Mouse (Mus musculus): ENCODE measurements at regions not wholly inside any gene's neighbourhood (a gene's known extent, or its start where the extent isn't known, plus 50 kb on each side); places are given as distances from the start of the nearest gene placed in this dataset.
A peak's percentile ranks its signal among the peaks of the same experiment; 100 is the strongest.
"Not testable (repeated sequence)": the region's sequence is repeated elsewhere in the genome, so short reads cannot be mapped to it uniquely, and the experiment has no call there.

DNA sequence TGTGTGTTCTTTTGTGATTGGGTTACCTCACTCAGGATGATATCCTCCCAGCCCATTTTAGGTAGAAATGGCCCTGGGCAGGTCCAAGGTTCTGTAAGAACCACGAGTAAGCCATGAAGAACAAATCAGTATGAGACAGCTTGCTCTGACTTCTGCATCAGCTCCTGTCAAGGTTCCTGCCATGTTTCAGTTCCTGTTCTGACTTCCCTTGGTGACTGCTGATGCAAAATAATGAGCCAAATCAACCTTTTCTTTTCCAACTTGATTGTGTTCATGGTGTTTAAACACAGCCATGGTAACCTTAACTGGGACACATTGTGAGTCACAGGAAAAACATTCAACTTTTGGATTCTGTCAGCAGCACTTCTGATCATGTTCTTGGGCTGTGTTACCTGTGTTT, 667.4 kb upstream of the Igfbp7 start:
- no peak for ATAC-seq (replicated peaks; ENCODE audit: poor library complexity, severe bottlenecking)

DNA sequence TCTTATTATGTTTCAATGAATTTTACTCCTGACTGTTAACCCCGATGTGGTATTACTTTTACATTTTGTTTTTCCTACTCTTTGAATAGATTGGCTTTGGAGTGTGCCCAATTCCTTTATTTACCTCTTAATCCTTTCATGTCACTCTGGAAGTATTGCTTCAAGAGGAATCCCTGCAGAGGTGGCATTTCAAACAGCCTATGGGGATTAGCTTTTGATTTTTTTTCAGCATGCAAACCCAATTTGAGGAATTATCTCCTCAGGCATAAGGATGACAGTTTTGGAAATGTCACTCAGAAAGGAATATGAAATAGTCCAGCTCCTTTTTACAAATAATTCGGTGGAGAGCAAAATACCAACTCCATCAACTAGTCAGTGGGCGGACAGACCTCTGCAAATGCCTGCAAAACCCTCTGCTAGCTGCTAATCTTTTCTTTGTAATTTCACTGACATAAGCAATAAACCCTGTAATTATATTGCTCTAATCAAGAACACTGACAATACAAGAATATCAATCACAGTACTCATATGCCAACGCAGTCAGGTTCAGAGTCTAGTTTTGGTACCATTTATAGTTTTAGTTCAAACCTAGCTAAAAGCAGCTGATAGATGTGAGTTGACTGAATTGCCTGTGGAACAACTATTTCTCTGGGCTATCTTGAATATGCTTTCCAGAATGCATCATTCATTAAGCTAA, 624.9 kb upstream of the Igfbp7 start:
- no peak for ATAC-seq (replicated peaks; ENCODE audit: poor library complexity, severe bottlenecking)

DNA sequence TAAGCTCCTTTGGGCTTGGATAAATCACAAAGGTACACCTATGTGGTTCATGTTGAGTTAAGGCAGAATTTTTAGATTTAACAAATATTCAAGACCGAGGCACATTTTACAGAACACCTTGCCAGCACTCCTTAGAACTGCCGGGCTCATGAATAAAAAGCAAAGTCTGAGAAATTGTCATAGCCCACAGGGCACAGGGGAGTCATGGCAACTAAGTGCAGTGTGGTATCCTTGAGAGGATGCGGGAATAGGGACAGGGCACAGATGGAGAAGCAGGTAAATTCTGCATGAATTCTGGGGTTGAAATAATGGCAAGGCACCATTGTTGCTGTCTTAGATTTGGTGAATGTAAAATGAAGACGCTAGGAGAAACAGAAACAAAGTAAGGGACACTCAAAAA, 609.7 kb upstream of the Igfbp7 start:
- ATAC-seq (replicated peaks; ENCODE audit: poor library complexity, severe bottlenecking): no peak

DNA sequence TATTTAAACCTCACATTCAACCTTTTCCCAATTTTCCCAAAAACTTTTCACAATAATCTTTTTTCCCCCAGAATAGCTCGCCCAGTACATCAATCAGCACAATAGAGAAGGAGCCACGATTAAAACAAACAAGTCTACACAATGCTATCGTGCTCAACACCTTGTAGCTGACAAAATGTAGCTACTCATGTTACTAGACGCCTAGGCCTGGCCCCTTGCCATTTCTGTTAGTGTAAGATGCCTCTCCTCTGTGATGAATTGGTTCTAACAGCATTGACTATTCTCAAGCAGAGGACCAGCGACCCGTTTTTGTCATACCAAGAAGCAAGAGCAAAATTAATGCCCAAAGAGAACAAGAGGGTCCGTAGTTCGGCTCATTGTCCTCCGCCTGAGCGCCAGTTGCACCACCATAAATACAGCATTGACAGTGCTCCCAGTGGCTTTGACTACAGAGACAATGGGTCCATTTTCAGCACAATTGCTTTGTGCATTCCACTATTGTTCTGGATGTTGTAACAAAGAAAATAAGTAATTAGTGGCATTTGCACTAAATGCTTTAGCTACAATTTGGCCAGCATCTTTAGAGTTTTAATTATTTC, 578.7 kb upstream of the Igfbp7 start:
- ATAC-seq (replicated peaks; ENCODE audit: poor library complexity, severe bottlenecking): no peak

DNA sequence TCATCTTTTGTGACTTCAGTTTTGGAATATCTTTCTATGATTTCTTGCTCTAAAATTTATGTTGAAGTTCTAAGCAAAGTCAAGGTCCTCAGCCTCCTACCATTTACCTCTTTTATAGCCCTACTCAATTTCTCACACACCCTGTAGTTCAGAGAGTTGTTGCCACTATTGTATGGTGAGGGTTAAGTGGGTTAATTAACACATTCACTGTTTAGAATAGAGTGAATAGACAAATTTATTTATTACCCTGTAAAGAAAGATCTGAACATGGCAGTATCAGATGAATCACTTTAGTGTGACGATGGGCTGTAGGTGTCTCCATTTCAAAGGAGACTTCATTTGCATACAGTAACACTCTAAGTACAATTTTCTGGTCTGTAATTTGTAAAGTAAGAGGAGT, 577.4 kb upstream of the Igfbp7 start:
- no peak for ATAC-seq (replicated peaks; ENCODE audit: poor library complexity, severe bottlenecking)

DNA sequence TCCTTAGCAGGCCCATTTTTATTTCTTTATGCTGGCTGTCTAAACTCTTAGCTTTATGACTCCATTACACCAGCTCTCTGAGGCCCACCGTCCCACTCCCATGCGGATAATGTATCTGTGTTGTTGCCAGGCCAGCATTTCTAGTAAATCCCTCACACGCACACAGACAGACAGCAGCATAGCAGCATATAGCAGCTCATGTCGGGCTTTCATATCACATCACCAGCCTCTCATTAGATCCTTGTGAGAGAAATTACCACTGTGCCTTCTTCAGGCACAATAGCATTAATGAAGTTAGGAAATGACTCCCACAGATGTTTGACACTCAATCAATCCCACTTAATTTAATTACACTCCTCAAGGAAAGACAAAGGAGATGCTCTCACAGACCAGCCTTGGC, 532.2 kb upstream of the Igfbp7 start:
- not testable (repeated sequence) for ATAC-seq (replicated peaks; ENCODE audit: poor library complexity, severe bottlenecking)

DNA sequence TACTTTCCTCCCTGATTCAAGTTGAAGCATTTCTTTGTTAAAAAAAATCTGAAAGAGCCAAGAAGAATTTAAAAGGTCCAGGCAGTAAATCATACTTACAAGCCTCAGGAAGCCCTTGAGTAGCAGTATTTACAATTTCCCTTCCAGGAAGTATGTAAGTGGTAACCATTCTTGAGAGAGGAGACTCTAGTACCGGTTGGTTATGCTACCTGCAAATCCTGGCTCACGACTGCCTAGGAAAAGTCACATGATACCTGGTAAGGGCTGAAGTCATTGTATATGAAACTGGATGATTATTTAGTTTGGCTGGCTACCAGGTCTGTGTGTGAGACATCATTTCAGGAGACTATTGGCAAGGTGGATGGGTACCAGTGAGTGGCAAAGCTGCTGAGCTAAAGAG, 524.0 kb upstream of the Igfbp7 start:
- no peak for ATAC-seq (replicated peaks; ENCODE audit: poor library complexity, severe bottlenecking)

DNA sequence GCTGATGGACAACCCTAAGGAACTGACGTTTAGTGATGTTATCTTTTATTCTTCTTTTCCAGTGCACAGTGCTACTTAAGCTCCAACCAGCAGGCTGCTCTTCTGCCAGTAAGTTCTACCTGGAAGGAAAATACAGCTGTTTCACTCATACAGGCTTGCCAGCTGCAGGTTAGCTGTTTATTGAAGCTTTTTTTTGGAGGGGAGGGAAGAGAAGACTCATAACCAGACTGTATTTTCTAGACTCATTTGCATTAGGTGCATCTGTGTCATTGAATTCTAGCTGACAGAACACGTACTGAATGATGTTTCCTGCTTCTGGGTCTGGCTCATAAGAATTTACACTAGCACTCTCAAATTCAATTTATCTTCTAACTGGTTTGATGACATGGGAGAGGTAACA, 513.3 kb upstream of the Igfbp7 start:
- ATAC-seq (replicated peaks; ENCODE audit: poor library complexity, severe bottlenecking): no peak

DNA sequence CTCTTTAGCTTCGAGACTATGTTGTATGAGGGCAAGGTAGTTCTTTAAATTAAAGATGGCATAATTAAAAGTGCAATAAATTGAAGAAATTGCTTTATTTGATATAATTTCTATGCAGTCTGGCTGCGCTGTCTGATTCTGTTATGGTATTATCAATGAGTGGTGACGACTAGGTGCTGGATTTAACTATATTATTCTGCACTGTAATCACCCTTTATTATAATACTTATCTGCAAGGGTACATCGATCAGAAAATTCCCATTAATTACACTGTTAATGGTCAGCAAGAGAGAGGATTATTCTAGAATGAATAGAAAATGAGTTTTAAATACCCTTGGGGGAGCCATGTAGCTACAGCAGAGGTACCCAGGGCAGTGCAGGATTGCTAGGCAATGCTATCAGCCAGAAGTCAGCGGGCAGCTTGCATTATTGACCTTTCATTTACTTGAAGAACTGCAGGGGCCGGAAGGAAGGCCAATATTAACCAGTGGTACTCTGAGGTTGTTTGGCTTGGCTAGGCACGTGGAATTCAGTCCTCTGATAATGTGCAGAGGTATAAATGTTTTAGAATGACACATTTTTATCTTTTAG, 509.3 kb upstream of the Igfbp7 start:
- no peak for ATAC-seq (replicated peaks; ENCODE audit: poor library complexity, severe bottlenecking)

DNA sequence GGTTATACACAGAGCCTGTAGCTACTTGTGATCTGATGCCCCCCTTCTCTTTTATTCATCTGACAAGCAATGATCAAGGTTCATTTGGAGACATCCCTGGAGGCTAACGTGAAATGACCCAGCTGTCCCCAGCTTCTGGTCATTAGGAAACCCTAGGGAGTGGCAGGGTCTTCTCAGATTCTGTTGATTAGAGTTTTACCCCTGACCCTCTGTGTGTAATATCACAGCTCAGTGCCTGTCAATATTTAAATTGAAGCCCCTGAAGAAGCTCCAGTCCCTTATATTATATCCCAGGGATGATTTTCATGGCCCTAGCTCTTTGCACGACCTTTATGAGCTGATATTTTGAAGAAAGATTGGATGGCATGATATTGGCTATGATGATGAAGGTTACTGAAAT, 508.5 kb upstream of the Igfbp7 start:
- no peak for ATAC-seq (replicated peaks; ENCODE audit: poor library complexity, severe bottlenecking)

DNA sequence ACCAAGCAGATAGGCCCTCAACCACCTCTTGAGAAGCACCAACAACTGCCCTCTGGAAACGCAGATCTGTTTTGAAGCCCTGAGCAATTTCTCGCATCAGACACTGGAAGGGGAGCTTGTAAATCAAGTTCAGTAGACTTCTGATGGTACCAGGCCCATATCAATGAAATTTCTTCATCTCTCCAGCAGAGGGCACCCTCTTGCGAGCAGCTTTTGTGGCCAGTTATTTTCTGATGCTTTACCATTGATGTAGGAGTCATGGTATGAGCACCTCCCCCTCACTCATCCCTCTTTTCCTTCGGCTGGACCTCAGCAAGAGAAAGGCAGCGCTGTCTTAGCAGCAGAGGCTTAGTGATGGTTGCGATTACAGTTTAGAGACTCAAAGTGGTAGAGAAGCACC, 501.4 kb upstream of the Igfbp7 start:
- 0 out of 2 replicates have a peak, but pooled peaks have one; percentile 37 for ATAC-seq (replicated peaks; ENCODE audit: poor library complexity, severe bottlenecking)

DNA sequence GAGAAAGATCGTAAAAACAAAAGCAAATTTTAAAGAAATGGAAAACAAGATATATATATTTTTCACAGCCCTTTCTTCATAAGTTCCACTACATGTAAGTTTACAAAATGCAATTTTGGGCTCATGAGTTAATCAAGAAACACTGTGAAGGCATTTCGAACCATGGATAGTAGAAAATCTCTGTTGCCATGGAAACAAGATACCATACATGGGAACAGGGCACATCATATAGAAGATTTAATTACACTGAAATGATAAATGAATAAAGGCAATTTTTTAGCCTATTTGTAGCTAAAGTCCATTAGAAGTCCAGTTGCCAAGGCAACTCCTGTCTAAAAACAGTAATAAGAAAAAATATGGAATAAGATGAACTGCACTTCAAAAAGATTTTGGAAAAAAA, 484.2 kb upstream of the Igfbp7 start:
- not testable (repeated sequence) for ATAC-seq (replicated peaks; ENCODE audit: poor library complexity, severe bottlenecking)

DNA sequence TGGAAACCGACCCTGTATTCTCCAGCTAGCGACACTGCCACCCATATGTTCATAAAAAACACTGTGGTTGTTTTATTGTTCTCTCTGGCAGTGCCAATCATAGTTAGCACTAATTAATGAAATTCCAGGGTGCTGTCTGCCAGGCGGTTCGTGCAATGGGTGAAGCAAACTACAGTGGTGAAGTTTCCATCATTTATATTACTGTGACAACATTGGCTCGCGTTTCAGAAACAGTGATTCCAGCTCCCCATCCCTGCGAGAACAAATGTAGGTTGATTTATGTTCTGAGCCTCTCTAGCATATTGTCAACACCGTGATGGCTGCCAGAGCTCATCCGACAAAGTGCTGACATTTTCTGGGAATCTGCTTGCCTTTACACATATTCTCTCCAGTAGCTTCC, 480.7 kb upstream of the Igfbp7 start:
- no peak for ATAC-seq (replicated peaks; ENCODE audit: poor library complexity, severe bottlenecking)

DNA sequence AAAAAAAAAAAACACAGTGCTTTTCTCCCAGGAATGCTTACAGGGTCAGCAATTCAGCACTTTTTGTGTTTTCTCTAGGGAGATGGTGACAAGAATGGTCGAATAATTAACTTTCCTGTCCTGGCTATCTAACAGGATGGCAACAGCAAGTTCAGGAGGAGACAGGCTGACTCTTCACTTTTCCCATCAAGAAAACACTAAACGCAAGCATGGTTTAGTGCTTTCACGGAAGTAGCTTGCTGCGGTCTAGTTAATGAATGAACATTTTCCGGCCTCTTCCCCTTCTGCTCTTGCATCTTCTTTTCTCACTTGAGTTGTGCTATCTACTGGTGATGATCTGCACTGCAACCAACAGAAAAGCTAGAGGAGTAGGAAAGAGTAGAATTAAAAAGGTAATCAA, 463.6 kb upstream of the Igfbp7 start:
- ATAC-seq (replicated peaks; ENCODE audit: poor library complexity, severe bottlenecking): no peak

DNA sequence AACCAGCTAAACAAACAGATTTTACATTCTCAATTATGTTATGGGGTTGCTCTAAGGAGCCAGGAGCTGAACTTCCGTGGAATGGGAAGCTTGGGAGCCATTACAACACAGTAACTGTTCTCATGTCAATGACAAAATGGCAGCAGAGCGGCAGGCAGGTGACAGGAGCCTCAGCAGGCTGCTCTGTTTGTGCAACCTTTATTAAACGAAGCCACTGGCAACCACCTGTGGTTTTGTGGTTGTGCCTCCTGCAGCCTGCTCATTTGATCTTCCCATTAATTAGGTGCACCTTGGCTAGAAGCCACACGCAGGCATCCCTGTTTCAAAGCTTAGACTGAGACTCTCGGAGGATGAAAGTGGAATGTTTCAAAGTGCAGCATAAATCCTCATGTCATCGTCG, 457.5 kb upstream of the Igfbp7 start:
- ATAC-seq (replicated peaks; ENCODE audit: poor library complexity, severe bottlenecking): no peak

DNA sequence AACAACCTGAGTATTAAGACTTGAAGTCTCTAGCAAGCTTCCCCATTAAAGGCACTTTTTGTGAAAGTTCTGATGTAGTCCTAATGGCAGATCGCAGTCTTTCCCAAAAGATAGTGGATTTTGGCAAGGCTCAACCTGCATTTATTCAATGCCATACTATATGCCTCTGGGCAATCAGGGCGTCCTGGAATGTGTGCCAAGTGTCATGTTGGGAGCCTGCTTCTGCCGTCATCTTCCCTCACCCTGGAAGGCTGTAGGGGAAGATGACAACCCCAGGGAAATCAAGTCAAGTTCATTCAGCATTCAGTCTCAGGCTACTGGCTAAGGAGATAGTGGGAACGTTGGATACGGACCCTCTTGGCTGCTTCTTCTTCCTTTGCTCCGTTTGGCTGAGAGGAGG, 447.4 kb upstream of the Igfbp7 start:
- no peak for ATAC-seq (replicated peaks; ENCODE audit: poor library complexity, severe bottlenecking)

DNA sequence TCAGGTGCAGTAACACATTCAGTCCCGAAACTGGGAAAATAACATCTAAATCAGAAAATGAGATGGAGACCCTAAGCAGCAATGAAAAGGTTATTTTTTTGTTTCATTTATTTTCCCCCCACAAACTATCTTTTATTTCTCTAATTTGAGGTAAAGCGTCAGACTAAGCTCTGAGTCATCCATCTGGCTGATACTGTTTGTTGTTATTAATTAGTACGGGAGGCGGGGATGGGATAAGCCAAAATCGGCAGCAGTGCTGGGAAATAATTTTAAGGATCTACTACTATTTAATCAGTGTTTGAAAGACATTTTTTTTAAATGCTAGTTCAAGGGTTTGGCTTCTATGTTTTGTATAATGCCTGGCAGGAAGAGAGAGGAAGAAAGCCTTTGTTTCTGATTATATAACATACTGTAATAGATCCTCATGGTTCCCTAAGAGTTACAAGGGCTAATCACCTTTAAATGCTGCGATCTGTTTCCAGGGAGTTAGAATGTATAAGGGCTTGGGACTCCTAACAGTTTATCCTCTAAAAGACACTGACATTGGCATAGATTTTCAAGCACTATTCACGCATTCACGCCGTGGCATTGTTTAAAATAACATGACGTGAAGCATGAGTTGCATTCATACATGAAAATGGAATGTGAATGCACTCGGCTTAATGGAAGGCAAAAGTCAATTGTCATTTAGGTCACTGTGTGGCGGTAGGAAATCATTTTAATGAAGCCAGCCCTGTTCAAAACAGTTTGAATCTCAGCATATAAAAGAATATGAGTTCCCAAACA, 446.4 kb upstream of the Igfbp7 start:
- ATAC-seq (replicated peaks; ENCODE audit: poor library complexity, severe bottlenecking): no peak

DNA sequence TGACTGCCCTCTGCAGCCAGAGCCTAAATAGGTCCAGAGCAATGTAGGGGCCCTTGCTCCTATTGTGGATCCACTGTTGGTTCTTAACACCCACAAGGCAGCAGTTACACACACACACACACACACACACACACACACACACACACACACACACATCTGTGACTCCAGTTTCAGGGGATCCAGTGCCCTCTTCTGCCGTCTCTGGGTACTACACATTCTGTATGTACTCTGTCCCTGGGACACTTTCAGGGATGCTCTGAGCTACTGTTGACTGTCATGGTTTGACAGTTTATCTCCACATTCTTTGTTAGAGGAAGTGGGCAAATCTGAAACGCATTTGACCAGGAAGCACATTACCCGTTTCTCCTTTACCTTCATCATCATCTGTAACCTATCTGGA, 443.8 kb upstream of the Igfbp7 start:
- no peak for ATAC-seq (replicated peaks; ENCODE audit: poor library complexity, severe bottlenecking)

DNA sequence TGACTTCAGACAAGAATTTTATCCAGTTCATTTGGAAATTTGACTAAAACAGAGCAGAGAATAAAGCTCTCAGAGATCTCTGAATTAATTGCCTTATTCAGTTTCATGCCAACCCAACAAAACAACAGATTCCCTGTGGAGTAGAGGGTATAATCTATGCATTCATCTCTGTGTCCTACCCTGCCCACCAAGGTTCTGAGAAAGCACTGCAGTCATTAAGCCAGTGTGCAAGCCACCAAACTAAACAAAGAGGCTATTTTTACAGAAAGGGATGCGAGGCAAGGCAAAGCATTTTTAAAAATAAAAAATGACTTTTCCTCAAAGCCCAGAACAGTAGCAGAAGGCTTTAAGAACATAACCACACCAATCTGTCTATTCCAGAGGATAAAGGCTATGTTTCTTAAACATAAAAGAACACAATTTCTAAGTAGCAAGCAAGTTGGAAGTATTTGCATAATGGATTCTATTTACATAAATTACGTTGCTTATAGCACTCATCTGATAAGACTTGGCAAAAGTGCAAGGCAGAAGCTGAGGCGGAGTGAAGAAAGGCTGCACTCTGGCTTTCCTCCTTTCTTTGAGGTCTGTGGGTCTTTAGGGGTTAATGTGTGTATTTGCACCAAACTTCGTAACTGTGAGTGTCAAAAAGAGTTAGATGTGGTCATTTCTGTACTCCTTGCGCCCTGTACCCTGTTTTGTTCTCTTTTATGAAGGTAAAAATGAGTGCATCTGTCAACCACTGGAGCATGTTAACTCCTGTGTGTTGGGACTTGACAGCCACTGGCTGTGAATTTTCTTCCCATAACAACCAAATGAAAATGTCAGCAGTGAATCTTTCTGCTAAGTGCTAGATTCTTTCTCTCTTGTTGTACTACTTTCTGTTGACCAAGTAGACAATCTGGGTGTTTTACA, 430.6 kb upstream of the Igfbp7 start:
- no peak for ATAC-seq (replicated peaks; ENCODE audit: poor library complexity, severe bottlenecking)

DNA sequence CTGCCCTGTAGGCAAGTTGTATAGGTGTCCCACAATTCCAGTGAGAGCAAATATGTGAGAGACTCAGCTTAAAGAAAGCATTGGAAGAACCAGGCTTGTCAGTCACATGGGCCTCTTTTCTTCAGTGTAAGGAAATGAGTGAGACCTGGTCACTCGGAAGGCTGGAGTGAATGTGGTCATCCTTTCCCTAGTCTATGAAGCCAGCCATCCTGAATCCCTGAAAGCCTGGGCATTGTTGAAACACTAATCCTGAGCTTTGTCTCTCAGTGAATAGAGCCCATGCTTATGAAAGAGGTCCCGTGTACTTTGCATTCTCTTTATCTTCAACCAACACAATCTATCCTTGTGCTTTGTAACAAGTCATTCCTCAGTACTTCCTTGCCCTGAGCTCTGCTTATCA, 420.1 kb upstream of the Igfbp7 start:
- no peak for ATAC-seq (replicated peaks; ENCODE audit: poor library complexity, severe bottlenecking)
